Mouse (Mus musculus) brain, adult 2 months (tissue): ENCODE results near the gene Armcx1.
"Not testable (repeated sequence)": the region's sequence is repeated elsewhere in the genome, so short reads cannot be mapped to it uniquely, and the experiment has no call there.

Experiments
- DNase-seq: peaks from one replicate; pipeline ENCODE4 v3.0.0; 2011; ENCODE audit warnings: low read depth, low spot score

Gene Armcx1

DNA sequence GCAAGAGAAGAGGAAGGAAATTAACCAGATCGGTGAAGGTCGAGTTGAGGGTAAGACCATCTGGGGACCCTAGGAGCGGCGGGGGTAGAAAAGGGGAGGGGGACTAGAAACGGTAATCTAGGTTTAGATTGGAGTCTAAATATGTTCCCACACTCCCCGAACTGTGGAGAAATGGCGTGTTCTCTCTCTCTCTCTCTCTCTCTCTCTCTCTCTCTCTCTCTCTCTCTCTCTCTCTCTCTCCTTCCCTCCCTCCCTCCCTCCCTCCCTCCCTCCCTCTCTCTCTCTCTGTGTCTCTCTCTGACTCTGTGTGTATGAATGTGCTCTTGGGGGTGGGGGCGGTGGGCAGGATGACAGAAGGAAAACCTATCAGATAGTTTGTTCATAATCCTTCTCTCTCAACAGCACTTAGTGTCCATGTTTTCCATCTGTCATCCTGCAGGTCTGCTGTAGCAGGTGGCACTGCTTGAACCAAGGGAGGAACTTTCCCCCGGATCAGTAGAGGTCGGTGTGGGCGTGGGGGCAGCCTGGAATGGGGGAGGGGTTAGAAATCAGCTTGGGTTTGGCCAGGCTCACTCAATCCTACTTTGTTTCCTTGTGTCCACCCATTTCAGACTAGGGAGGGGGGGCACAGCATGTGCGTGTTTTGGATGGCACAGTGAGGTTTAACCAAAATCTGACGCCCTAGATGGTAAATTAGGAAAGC, 39.7 kb downstream of the Armcx1 start:
- DNase-seq: peak; percentile 35

DNA sequence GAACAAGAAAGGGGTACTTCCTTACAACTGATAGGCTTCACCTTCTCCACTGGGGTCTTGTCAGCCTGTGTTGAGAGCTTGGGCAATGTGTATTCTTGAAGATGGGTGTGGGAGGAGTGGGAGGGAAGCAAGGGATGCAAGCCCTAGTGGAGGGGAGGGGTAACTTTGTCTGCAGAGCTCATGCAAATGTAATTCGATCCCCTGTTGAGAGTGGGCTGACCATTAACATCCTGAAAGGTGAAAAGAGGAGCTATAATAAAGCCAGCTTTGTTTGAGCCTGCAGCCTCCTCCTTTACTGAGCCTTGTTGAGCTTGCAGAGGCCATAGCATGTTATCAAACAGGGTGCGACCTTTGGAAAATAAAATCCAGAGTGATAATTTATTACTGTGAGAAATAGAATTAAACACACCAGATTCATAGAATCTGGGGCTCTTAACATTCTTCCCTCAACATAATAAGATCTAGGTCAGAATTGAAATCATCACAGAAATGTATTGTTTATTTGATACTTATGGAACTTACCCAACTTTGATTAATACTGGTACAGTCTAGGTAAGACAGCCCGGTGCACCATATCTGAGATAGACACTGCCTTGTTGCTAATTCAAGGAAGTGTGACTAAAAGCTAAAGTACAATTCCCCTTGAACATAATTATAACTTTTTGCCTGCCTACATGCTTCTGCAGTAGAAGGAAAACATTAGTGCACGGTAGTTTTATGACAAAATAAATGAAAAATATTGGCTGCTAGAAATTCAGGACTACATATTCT, 45.9 kb downstream of the Armcx1 start:
- not testable (repeated sequence) for DNase-seq
